Mouse (Mus musculus): ENCODE measurements around the gene Trim12a.

GRCm38 (mm10) chr7:104352717-104353599 lies 37.7 kb upstream of the Trim12a start, which contains the start of gene Trim12c:
- TF ChIP-seq CTCF (conservative IDR thresholded peaks at IDR 0.05; ENCODE audit: low read length) = no peak
- TF ChIP-seq POU5F1 (IDR thresholded peaks at IDR 0.05; ENCODE audit: borderline replicate concordance, low read length) = no peak
- no peak for TF ChIP-seq NANOG (IDR thresholded peaks at IDR 0.05; ENCODE audit: borderline replicate concordance, low read length)
